Comparison of ENCODE assay signal across 16 mouse cellular contexts in genomic region chr17:12461168-12461567, GRCm38 (mm10). TPM values are rescaled to one million over a fixed set of nuclear protein-coding genes. Genes with fewer than 3 reads are reported as not detected.
DNase-seq lines count a peak whose midpoint lies in the region; ATAC-seq and TF ChIP-seq lines count a peak whose summit lies in the region.
"Had no signal": no experiment of that assay in that cellular context is flagged by ENCODE, and none has a peak within 500 bp of the region (broad histone marks: within the 10 kb centered on the region; RNA-seq: fewer than 3 reads in every experiment).

No protein-coding gene starts in this region.

- peak; percentile 63 for TF ChIP-seq RAD21 in MEL (IDR thresholded peaks at IDR 0.05; ENCODE audit: low read depth, low read length)

- no peaks in the 10 kb centered on the region for H3K36me3 ChIP-seq in intestine, postnatal 0 days (ENCODE audit: control insufficient read depth, insufficient read depth)
- no peaks in the 10 kb centered on the region for H3K36me3 ChIP-seq in intestine, embryonic 15.5 days
- H3K36me3 ChIP-seq in lung, postnatal 0 days (ENCODE audit: insufficient read depth, low read length): no peaks in the 10 kb centered on the region
- H3K36me3 ChIP-seq in MEL (ENCODE audit: control insufficient read depth in 1 of 2, insufficient read depth in 2 of 2, low read length in 2 of 2): peaks cover 0 to 18% of the 10 kb centered on the region in 2 experiments; a peak in 2 of 4 replicates
- H3K36me3 ChIP-seq in stomach, postnatal 0 days (ENCODE audit: control insufficient read depth, insufficient read depth, low read length): no peaks in the 10 kb centered on the region
- H3K36me3 ChIP-seq: embryonic facial prominence, embryonic 12.5 days; forebrain, embryonic 12.5 days; heart, embryonic 10.5 days; limb, embryonic 12.5 days; midbrain, embryonic 15.5 days had no signal

- no peak for TF ChIP-seq EP300 in lung, postnatal 0 days (IDR thresholded peaks at IDR 0.05)
- TF ChIP-seq EP300 in MEL (IDR thresholded peaks at IDR 0.05; ENCODE audit: low read depth in 1 of 2, low read length in 2 of 2): no peak
- no peak for TF ChIP-seq EP300 in stomach, postnatal 0 days (optimal IDR thresholded peaks at IDR 0.05)

- DNase-seq in lung, postnatal 0 days (ENCODE audit: low spot score): no peak
- no peak for DNase-seq in lung, postnatal 4 days
- DNase-seq in MEL (ENCODE audit: low read depth, low spot score): peak; percentile 58
- DNase-seq in stomach, postnatal 0 days (ENCODE audit: low spot score): no peak
- DNase-seq in spleen, postnatal 4 days (ENCODE audit: low spot score in 2 of 2): no peak
- DNase-seq: cerebellum, adult 11-12 months; layer of hippocampus, postnatal 36 days; lung, postnatal 10 days had no signal

- H3K4me1 ChIP-seq in intestine, postnatal 0 days (replicated peaks; ENCODE audit: control insufficient read depth, insufficient read depth, low read length): no peaks in the 10 kb centered on the region
- H3K4me1 ChIP-seq in intestine, embryonic 15.5 days (replicated peaks): no peaks in the 10 kb centered on the region
- H3K4me1 ChIP-seq in lung, postnatal 0 days (ENCODE audit: insufficient read depth, low read depth, low read length): no peaks in the 10 kb centered on the region
- no peaks in the 10 kb centered on the region for H3K4me1 ChIP-seq in MEL (ENCODE audit: control insufficient read depth in 1 of 2, insufficient read depth in 2 of 2, low read length in 2 of 2)
- no peaks in the 10 kb centered on the region for H3K4me1 ChIP-seq in stomach, postnatal 0 days (replicated peaks; ENCODE audit: control insufficient read depth, insufficient read depth)
- H3K4me1 ChIP-seq: embryonic facial prominence, embryonic 12.5 days; forebrain, embryonic 12.5 days; heart, embryonic 10.5 days; limb, embryonic 12.5 days; midbrain, embryonic 15.5 days had no signal

- no peak for ATAC-seq in intestine, postnatal 0 days
- no peak for ATAC-seq in intestine, embryonic 15.5 days
- no peak for ATAC-seq in lung, postnatal 0 days
- ATAC-seq in stomach, postnatal 0 days (ENCODE audit: low FRiP score, low TSS enrichment): no peak
- ATAC-seq: CD4-positive, CD25-positive, alpha-beta regulatory T cell, adult 4 months; midbrain, embryonic 15.5 days had no signal

- H3K4me3 ChIP-seq in intestine, postnatal 0 days (ENCODE audit: low read depth, low read length): no peak overlapping the region
- H3K4me3 ChIP-seq in intestine, embryonic 15.5 days (replicated peaks): no peak overlapping the region
- no peak overlapping the region for H3K4me3 ChIP-seq in lung, postnatal 0 days (ENCODE audit: low read depth, low read length)
- H3K4me3 ChIP-seq in MEL (ENCODE audit: control insufficient read depth in 1 of 2, insufficient read depth in 1 of 2, low read depth in 2 of 2, low read length in 2 of 2): no peak overlapping the region
- no peak overlapping the region for H3K4me3 ChIP-seq in stomach, postnatal 0 days (ENCODE audit: low read depth, low read length)
- H3K4me3 ChIP-seq: embryonic facial prominence, embryonic 12.5 days; forebrain, embryonic 12.5 days; heart, embryonic 10.5 days; limb, embryonic 12.5 days; midbrain, embryonic 15.5 days had no signal

- TF ChIP-seq POLR2A in MEL (IDR thresholded peaks at IDR 0.05; ENCODE audit: control insufficient read depth in 1 of 2, insufficient read depth in 1 of 2, low read depth in 1 of 2, low read length in 2 of 2, poor library complexity in 1 of 2): no peak

- no peaks in the 10 kb centered on the region for H3K27me3 ChIP-seq in intestine, postnatal 0 days (replicated peaks; ENCODE audit: control insufficient read depth, insufficient read depth, low read length)
- H3K27me3 ChIP-seq in intestine, embryonic 15.5 days (replicated peaks): no peaks in the 10 kb centered on the region
- H3K27me3 ChIP-seq in lung, postnatal 0 days (replicated peaks; ENCODE audit: insufficient read depth, low read length): no peaks in the 10 kb centered on the region
- no peaks in the 10 kb centered on the region for H3K27me3 ChIP-seq in MEL (ENCODE audit: control insufficient read depth in 1 of 2, insufficient read depth in 2 of 2, low read length in 2 of 2)
- H3K27me3 ChIP-seq in stomach, postnatal 0 days (ENCODE audit: control insufficient read depth, insufficient read depth, low read length): no peaks in the 10 kb centered on the region
- H3K27me3 ChIP-seq: embryonic facial prominence, embryonic 12.5 days; forebrain, embryonic 12.5 days; limb, embryonic 12.5 days; midbrain, embryonic 15.5 days had no signal

- H3K79me2 ChIP-seq in MEL (ENCODE audit: control insufficient read depth, insufficient read depth, low read length, poor library complexity): no peaks in the 10 kb centered on the region

- no peak overlapping the region for H3K9ac ChIP-seq in intestine, postnatal 0 days (ENCODE audit: low read depth, low read length)
- H3K9ac ChIP-seq in intestine, embryonic 15.5 days: no peak overlapping the region
- H3K9ac ChIP-seq in lung, postnatal 0 days (replicated peaks; ENCODE audit: low read depth): no peak overlapping the region
- H3K9ac ChIP-seq in MEL (ENCODE audit: control insufficient read depth, low read depth, low read length, poor library complexity, severe bottlenecking): no peak overlapping the region
- H3K9ac ChIP-seq in stomach, postnatal 0 days (ENCODE audit: low read length): no peak overlapping the region
- H3K9ac ChIP-seq: embryonic facial prominence, embryonic 12.5 days; forebrain, embryonic 12.5 days; limb, embryonic 12.5 days; midbrain, embryonic 15.5 days had no signal

- no peak overlapping the region for H3K4me2 ChIP-seq in intestine, postnatal 0 days (replicated peaks; ENCODE audit: low read depth)
- no peak overlapping the region for H3K4me2 ChIP-seq in intestine, embryonic 15.5 days (replicated peaks)
- no peak overlapping the region for H3K4me2 ChIP-seq in lung, postnatal 0 days (replicated peaks; ENCODE audit: low read depth, low read length)
- H3K4me2 ChIP-seq in stomach, postnatal 0 days (replicated peaks; ENCODE audit: low read depth): no peak overlapping the region
- H3K4me2 ChIP-seq: embryonic facial prominence, embryonic 12.5 days; forebrain, embryonic 12.5 days; limb, embryonic 12.5 days; midbrain, embryonic 15.5 days had no signal

- no peak overlapping the region for H3K27ac ChIP-seq in intestine, postnatal 0 days (ENCODE audit: low read depth, low read length)
- H3K27ac ChIP-seq in intestine, embryonic 15.5 days: no peak overlapping the region
- H3K27ac ChIP-seq in lung, postnatal 0 days (ENCODE audit: low read length): no peak overlapping the region
- H3K27ac ChIP-seq in MEL (ENCODE audit: control insufficient read depth, low read depth, low read length): no peak overlapping the region
- no peak overlapping the region for H3K27ac ChIP-seq in stomach, postnatal 0 days (replicated peaks)
- H3K27ac ChIP-seq: embryonic facial prominence, embryonic 12.5 days; forebrain, embryonic 12.5 days; heart, embryonic 10.5 days; limb, embryonic 12.5 days; midbrain, embryonic 15.5 days had no signal

- peak; percentile 56 for TF ChIP-seq CTCF in intestine, postnatal 0 days (IDR thresholded peaks at IDR 0.05; ENCODE audit: low read depth)
- peak; percentile 40 for TF ChIP-seq CTCF in lung, postnatal 0 days (IDR thresholded peaks at IDR 0.05)
- TF ChIP-seq CTCF in MEL (IDR thresholded peaks at IDR 0.05 in 2 of 3, conservative IDR thresholded peaks at IDR 0.05 in 1 of 3; ENCODE audit: control insufficient read depth in 1 of 3, insufficient read depth in 1 of 3, low read depth in 2 of 3, low read length in 3 of 3, poor library complexity in 1 of 3, severe bottlenecking in 1 of 3): peak; percentile 63 to 70 (median 66)
- peak; percentile 48 for TF ChIP-seq CTCF in stomach, postnatal 0 days (IDR thresholded peaks at IDR 0.05; ENCODE audit: low read depth)

- no peaks in the 10 kb centered on the region for H3K9me3 ChIP-seq in intestine, postnatal 0 days (ENCODE audit: control insufficient read depth)
- H3K9me3 ChIP-seq in intestine, embryonic 15.5 days: no peaks in the 10 kb centered on the region
- H3K9me3 ChIP-seq in lung, postnatal 0 days (ENCODE audit: low read length): no peaks in the 10 kb centered on the region
- no peaks in the 10 kb centered on the region for H3K9me3 ChIP-seq in MEL (replicated peaks; ENCODE audit: insufficient read depth, low read length)
- no peaks in the 10 kb centered on the region for H3K9me3 ChIP-seq in stomach, postnatal 0 days (ENCODE audit: control insufficient read depth, low read length)
- H3K9me3 ChIP-seq: embryonic facial prominence, embryonic 12.5 days; heart, embryonic 10.5 days; limb, embryonic 12.5 days; midbrain, embryonic 15.5 days had no signal

TF ChIP-seq in MEL, 35 proteins besides CTCF, POLR2A, EP300 and RAD21:
- TF ChIP-seq ZC3H11A (IDR thresholded peaks at IDR 0.05; ENCODE audit: low read depth, low read length) (peak; percentile 17; the same call in 1 of the 2 replicates), SMC3 (IDR thresholded peaks at IDR 0.05; ENCODE audit: low read depth, low read length) (peak; percentile 68), UBTF (IDR thresholded peaks at IDR 0.05; ENCODE audit: borderline replicate concordance, insufficient read depth, low read depth, low read length) (no peak)

RNA-seq across cellular contexts. Expression of gene Slc22a3, which starts 46.3 kb away (rescaled TPM):
- polyA plus RNA-seq in intestine, postnatal 0 days (2015; fragmentation: Nextera tagmentation; extraction: Ambion mirVana): 0.20 and 0.22 TPM in 2 replicates
- 0.16 and 0.21 TPM in 2 replicates for polyA plus RNA-seq in intestine, embryonic 15.5 days (2015; fragmentation: Nextera tagmentation; extraction: Ambion mirVana)
- 1.7 and 1.9 TPM in 2 replicates for polyA plus RNA-seq in lung, postnatal 0 days (2015; fragmentation: Nextera tagmentation; extraction: Ambion mirVana)
- total RNA-seq in MEL (2012; rRNA removed): 31.5 and 56.0 TPM in 2 replicates
- polyA plus RNA-seq in MEL (2012; ENCODE audit: insufficient read depth in 1 of 2, insufficient read length in 2 of 2, low read depth in 1 of 2, low replicate concordance in 2 of 2, missing spikeins in 1 of 2): 10 to 100 TPM in 1 of 2 experiments, not detected in 1; 87.7 TPM
- polyA plus RNA-seq in stomach, postnatal 0 days (2015; fragmentation: Nextera tagmentation; extraction: Ambion mirVana): 0.05 and 0.07 TPM in 2 replicates
- polyA plus RNA-seq: CD4-positive, CD25-positive, alpha-beta regulatory T cell, adult 4 months; forebrain, embryonic 12.5 days had no signal
